Mouse (Mus musculus) lung, postnatal 10 days (tissue): ENCODE measurements around the gene Gpr155.

Source experiments
- DNase-seq: peaks from one replicate; pipeline ENCODE4 v3.0.0; 2021

Gpr155 gene

GRCm38 (mm10) chr2:73385641-73386355, 574 bp downstream of the Gpr155 start:
- peak; percentile 13 for DNase-seq

GRCm38 (mm10) chr2:73385172-73385571, 1.2 kb downstream of the Gpr155 start:
- no peak for DNase-seq

- no peak for DNase-seq
Observed at GRCm38 (mm10) chr2:73380298-73380975, 5.9 kb downstream of the Gpr155 start.

GRCm38 (mm10) chr2:73379656-73380055, 6.7 kb downstream of the Gpr155 start:
- DNase-seq, result no peak

- no peak for DNase-seq
Observed at GRCm38 (mm10) chr2:73378326-73378725, 8.0 kb downstream of the Gpr155 start.

GRCm38 (mm10) chr2:73371530-73372335, 14.6 kb downstream of the Gpr155 start:
- DNase-seq, result no peak

- no peak for DNase-seq
Observed at GRCm38 (mm10) chr2:73363448-73363847, 22.9 kb downstream of the Gpr155 start.

- no peak for DNase-seq
Observed at GRCm38 (mm10) chr2:73360536-73360935, 25.8 kb downstream of the Gpr155 start.

GRCm38 (mm10) chr2:73359941-73360340, 26.4 kb downstream of the Gpr155 start:
- no peak for DNase-seq

GRCm38 (mm10) chr2:73357004-73357403, 29.4 kb downstream of the Gpr155 start:
- DNase-seq, result no peak

- peak; percentile 59 for DNase-seq
Observed at GRCm38 (mm10) chr2:73351927-73352374, 34.4 kb downstream of the Gpr155 start.

GRCm38 (mm10) chr2:73351496-73351895, 34.9 kb downstream of the Gpr155 start:
- peak; percentile 51 for DNase-seq

GRCm38 (mm10) chr2:73348221-73348620, 38.2 kb downstream of the Gpr155 start:
- no peak for DNase-seq

GRCm38 (mm10) chr2:73347766-73348165, 38.6 kb downstream of the Gpr155 start:
- no peak for DNase-seq

- DNase-seq, result no peak
Observed at GRCm38 (mm10) chr2:73347136-73347535, 39.2 kb downstream of the Gpr155 start.

GRCm38 (mm10) chr2:73346345-73347086, 39.9 kb downstream of the Gpr155 start:
- no peak for DNase-seq

GRCm38 (mm10) chr2:73345204-73345603, 41.2 kb downstream of the Gpr155 start:
- DNase-seq, result no peak

GRCm38 (mm10) chr2:73343701-73344100, 42.7 kb downstream of the Gpr155 start:
- DNase-seq, result peak; percentile 38

GRCm38 (mm10) chr2:73338415-73338814, 48.0 kb downstream of the Gpr155 start:
- DNase-seq, result no peak

GRCm38 (mm10) chr2:73335949-73336348, 50.4 kb downstream of the Gpr155 start:
- no peak for DNase-seq

- no peak for DNase-seq
Observed at GRCm38 (mm10) chr2:73325871-73326270, 60.5 kb downstream of the Gpr155 start.

- no peak for DNase-seq
Observed at GRCm38 (mm10) chr2:73322991-73323390, 63.4 kb downstream of the Gpr155 start.

GRCm38 (mm10) chr2:73319218-73319617, 67.2 kb downstream of the Gpr155 start:
- no peak for DNase-seq
